Mouse (Mus musculus): ENCODE results near the gene Tlr6. TPM values are rescaled to one million over a fixed set of nuclear protein-coding genes. Genes with fewer than 3 reads are reported as not detected.

Tlr6 gene
- polyA plus RNA-seq, 1 experiment from 2014 or later: 0.23 TPM

DNA sequence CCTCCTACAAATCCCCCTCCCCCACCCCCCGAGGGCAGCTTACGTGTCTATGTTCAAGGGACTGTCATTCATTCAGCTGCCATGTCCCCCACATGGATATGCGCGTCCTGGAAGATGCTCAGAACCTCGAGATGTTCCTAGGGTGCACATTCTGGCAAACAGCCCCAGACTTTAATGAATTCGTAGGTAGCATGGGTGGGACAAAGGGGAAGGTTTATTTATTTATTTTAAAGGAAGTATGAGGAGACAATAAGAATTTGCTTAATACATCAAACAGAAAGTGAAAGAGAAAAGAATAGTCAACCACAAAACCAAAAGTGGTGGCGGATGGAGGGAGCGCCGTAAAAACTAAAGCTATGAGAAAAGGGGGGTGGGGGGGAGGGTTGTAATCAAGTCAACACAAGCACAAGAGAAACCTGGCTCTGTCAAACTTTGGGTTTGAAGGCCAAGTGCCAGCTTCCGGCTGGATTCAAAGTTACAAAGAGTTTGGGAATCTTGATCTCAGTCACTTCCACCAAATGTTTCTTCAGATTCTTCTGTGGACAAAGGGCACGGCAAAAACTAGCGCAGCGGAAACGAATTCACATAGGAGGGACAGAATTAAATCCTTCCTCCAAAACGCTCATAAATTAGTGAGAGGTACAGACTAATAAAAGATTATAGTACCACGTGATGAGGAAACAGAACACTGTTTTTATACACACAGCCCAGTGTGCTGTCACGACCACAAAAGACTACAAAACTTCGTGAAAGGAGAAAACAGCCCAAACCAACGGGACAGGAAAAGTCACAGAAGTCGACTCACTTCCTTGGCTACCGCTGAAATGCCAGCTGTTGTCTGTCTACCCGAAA, 680 bp downstream of the Tlr6 start:
- WGBS: 83% methylated on average over 22 of the region's 22 CpGs
- no peak for ATAC-seq
- H3K36me3 ChIP-seq (ENCODE audit: control insufficient read depth, insufficient read depth, low read length): no peaks in the 10 kb centered on the region

DNA sequence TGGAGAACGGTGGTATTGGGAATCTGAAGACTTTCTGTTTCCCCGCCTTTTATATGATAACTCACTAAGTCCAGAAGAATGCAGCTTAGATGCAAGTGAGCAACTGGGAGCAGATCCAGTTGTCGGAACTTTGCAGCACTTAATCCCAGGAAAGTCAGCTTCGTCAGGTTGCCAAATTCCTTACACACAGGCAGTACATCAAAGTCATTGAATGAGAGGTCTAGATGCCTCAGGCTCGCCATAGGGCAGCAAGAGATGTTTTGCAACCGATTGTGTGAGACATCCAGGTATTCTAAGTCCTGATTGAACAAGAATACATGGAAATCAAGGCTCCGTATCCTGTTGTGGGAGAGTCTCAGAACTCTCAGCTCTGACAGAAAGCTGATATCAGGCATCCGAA, 5.0 kb downstream of the Tlr6 start:
- no peaks in the 10 kb centered on the region for H3K9me3 ChIP-seq (replicated peaks; ENCODE audit: control insufficient read depth, low read length, poor library complexity, severe bottlenecking)
- 82% methylated on average over 8 of the region's 8 CpGs for WGBS
- no peaks in the 10 kb centered on the region for H3K27me3 ChIP-seq (ENCODE audit: control insufficient read depth, insufficient read depth, low read depth, low read length)
- H3K4me3 ChIP-seq (ENCODE audit: low read depth, low read length): no peak overlapping the region
- no peak overlapping the region for H3K9ac ChIP-seq (ENCODE audit: low read depth, low read length)
- no peak overlapping the region for H3K27ac ChIP-seq (ENCODE audit: low read length)
- no peak overlapping the region for H3K4me2 ChIP-seq (ENCODE audit: low read length)
- H3K36me3 ChIP-seq (ENCODE audit: control insufficient read depth, insufficient read depth, low read length): no peaks in the 10 kb centered on the region
- no peaks in the 10 kb centered on the region for H3K4me1 ChIP-seq (ENCODE audit: control insufficient read depth, insufficient read depth, low read length)
- ATAC-seq: no peak

More for the DNA sequence above, 680 bp downstream of the Tlr6 start:
- Histone ChIP-seq H3K4me2 (ENCODE audit: low read length) (no peak overlapping the region), H3K9me3 (replicated peaks; ENCODE audit: control insufficient read depth, low read length, poor library complexity, severe bottlenecking) (no peaks in the 10 kb centered on the region), H3K9ac (ENCODE audit: low read depth, low read length) (no peak overlapping the region), H3K27me3 (ENCODE audit: control insufficient read depth, insufficient read depth, low read depth, low read length) (no peaks in the 10 kb centered on the region), H3K27ac (ENCODE audit: low read length) (no peak overlapping the region), H3K4me3 (ENCODE audit: low read depth, low read length) (no peak overlapping the region), H3K4me1 (ENCODE audit: control insufficient read depth, insufficient read depth, low read length) (no peaks in the 10 kb centered on the region)

DNA sequence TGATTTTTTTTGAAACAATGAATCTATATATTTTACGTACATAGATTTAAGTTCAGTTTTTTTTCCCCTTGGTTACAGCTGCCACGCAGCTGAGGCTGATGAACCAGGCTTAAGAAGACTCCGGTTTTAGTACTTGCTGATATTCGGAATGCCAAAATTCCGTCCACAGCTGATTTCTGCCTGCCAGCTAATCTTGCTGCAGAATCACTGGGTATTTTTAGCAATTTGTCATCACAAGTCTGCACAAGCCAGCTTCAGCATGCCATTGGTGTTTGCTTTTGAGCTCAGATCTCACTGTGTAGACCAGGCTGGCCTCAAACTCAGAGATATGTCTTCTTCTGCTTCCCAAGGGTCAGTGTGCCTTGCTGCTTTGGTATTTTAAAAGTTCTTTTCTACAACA, 8.4 kb downstream of the Tlr6 start:
- H3K4me2 ChIP-seq (ENCODE audit: low read length): no peak overlapping the region
- WGBS: 86% methylated on average over 5 of the region's 5 CpGs
- no peak overlapping the region for H3K4me3 ChIP-seq (ENCODE audit: low read depth, low read length)
- H3K27me3 ChIP-seq (ENCODE audit: control insufficient read depth, insufficient read depth, low read depth, low read length): no peaks in the 10 kb centered on the region
- H3K4me1 ChIP-seq (ENCODE audit: control insufficient read depth, insufficient read depth, low read length): no peaks in the 10 kb centered on the region
- no peaks in the 10 kb centered on the region for H3K36me3 ChIP-seq (ENCODE audit: control insufficient read depth, insufficient read depth, low read length)
- H3K9ac ChIP-seq (ENCODE audit: low read depth, low read length): no peak overlapping the region
- H3K9me3 ChIP-seq (replicated peaks; ENCODE audit: control insufficient read depth, low read length, poor library complexity, severe bottlenecking): no peaks in the 10 kb centered on the region
- no peak overlapping the region for H3K27ac ChIP-seq (ENCODE audit: low read length)
- no peak for ATAC-seq

DNA sequence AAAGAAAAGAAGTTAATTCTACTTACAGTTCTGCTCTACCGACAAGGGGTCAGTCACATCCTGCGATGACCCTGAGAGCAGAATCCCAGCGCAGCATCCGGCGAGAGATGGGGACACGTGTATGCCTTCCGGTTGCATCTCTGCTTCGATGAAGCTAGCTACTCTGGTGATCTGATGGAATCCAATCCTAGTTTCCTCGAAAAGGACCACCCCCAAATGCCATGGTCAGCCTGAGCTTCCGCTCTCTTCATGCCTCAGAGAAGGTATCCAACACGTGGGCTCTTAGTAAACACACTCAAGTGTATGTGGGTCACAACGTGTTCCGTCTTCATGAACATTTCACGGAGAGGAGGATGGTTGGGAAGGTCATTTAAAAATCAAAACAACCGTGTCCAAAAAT, 27.1 kb downstream of the Tlr6 start:
- Histone ChIP-seq H3K27me3 (ENCODE audit: control insufficient read depth, insufficient read depth, low read depth, low read length) (no peaks in the 10 kb centered on the region), H3K9ac (ENCODE audit: low read depth, low read length) (no peak overlapping the region), H3K4me1 (ENCODE audit: control insufficient read depth, insufficient read depth, low read length) (no peaks in the 10 kb centered on the region), H3K9me3 (replicated peaks; ENCODE audit: control insufficient read depth, low read length, poor library complexity, severe bottlenecking) (no peaks in the 10 kb centered on the region), H3K4me3 (ENCODE audit: low read depth, low read length) (no peak overlapping the region), H3K36me3 (ENCODE audit: control insufficient read depth, insufficient read depth, low read length) (no peaks in the 10 kb centered on the region), H3K4me2 (ENCODE audit: low read length) (no peak overlapping the region), H3K27ac (ENCODE audit: low read length) (no peak overlapping the region)
- no peak for ATAC-seq
- WGBS: 92% methylated on average over 15 of the region's 15 CpGs

DNA sequence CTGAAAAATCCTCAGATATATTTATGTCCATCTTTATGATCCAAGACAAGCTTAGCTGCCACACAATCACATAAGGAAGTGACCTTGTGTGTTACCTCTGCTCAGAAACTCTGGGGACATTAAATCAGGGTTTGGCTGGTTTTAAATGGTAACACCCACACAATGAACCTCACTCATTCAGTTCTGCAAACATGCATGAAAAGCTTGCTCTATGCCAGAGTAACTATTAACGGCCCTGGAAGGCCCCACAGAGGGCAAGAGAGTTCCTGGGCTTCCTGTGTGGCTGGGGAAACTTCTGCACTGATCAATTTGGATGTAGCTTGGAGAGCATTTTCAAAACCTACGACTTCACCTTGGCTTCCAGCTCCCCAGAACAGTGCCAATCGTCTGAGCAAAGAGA, 27.7 kb downstream of the Tlr6 start:
- H3K36me3 ChIP-seq (ENCODE audit: control insufficient read depth, insufficient read depth, low read length): no peaks in the 10 kb centered on the region
- H3K9me3 ChIP-seq (replicated peaks; ENCODE audit: control insufficient read depth, low read length, poor library complexity, severe bottlenecking): no peaks in the 10 kb centered on the region
- H3K4me3 ChIP-seq (ENCODE audit: low read depth, low read length): no peak overlapping the region
- no peaks in the 10 kb centered on the region for H3K27me3 ChIP-seq (ENCODE audit: control insufficient read depth, insufficient read depth, low read depth, low read length)
- no peak overlapping the region for H3K27ac ChIP-seq (ENCODE audit: low read length)
- H3K4me1 ChIP-seq (ENCODE audit: control insufficient read depth, insufficient read depth, low read length): no peaks in the 10 kb centered on the region
- no peak for ATAC-seq
- H3K4me2 ChIP-seq (ENCODE audit: low read length): no peak overlapping the region
- WGBS: 67% methylated on average over 3 of the region's 3 CpGs
- no peak overlapping the region for H3K9ac ChIP-seq (ENCODE audit: low read depth, low read length)

DNA sequence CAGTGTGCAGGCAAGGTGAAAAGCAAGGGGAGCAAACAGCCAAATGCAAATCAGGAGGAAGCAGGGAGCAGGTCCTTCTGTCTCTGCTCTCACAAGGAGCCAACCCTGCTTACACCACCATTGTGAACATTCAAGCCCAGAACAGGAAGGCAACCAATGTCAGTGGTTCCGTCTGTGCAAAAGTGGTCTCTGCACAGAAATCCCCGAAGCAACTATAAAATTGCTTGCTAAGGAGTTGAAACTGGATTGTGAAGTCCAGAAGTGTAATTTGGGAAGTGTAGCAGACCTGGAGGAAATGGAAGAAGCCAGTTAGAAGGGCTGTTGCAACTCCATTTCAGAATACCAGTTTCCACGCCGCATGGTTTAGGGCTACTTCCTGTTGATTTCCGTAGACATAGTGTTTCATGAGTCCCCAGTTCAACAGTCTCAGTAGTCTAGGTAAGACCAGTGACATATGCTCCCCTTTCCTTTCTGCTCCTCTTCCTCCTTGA, 37.0 kb downstream of the Tlr6 start:
- Histone ChIP-seq H3K4me2 (ENCODE audit: low read length) (no peak overlapping the region), H3K27me3 (ENCODE audit: control insufficient read depth, insufficient read depth, low read depth, low read length) (no peaks in the 10 kb centered on the region), H3K4me3 (ENCODE audit: low read depth, low read length) (no peak overlapping the region), H3K9me3 (replicated peaks; ENCODE audit: control insufficient read depth, low read length, poor library complexity, severe bottlenecking) (no peaks in the 10 kb centered on the region), H3K4me1 (ENCODE audit: control insufficient read depth, insufficient read depth, low read length) (no peaks in the 10 kb centered on the region), H3K36me3 (ENCODE audit: control insufficient read depth, insufficient read depth, low read length) (no peaks in the 10 kb centered on the region), H3K9ac (ENCODE audit: low read depth, low read length) (no peak overlapping the region), H3K27ac (ENCODE audit: low read length) (no peak overlapping the region)
- ATAC-seq: no peak
- 91% methylated on average over 5 of the region's 5 CpGs for WGBS

DNA sequence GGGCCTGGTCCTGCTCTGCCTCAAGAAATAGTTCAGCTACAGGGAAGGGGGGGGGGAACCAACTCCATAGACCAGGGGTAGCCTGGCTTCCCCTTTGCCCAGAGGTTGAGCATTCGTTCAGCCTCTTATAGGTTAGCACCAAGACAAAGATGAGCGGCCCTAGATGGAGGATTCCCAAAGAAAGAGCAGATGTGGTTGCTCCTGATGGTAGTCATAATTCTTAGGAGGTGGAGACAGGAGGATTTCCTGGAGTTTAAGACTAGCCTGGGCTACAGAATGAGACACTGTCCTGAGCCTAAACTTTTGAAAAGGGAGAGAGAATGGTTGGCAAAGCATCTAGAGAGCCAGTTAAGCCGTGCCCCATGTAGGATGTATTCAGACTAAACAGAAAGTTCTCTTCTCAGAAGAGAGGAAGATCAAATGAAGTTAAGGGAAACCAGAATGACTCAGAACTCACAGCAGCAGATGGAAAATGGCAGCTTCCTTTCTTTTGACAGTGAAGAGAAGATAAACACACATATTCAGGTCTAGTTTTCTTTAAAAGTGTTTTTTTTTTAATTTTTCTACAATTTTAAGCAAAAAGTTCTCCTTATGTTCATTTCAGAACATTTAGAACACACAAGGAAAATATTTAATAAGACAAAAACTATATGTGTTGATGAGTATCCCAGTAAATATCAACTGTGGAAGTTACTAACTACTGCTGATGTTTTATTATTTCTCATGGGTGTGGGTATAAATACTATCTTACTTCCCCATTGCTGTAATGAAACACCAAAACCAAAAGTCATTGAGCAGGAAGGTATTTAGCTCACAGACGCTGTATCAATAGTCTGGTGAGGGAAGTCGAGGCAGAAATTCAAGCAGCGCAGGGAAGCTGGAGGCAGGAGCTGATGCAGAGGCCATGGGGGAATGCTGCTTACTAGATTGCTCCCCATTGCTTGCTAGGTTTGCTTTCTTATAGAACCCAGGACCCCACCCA, 41.0 kb downstream of the Tlr6 start:
- ATAC-seq: no peak
- WGBS: 92% methylated on average over 6 of the region's 6 CpGs

DNA sequence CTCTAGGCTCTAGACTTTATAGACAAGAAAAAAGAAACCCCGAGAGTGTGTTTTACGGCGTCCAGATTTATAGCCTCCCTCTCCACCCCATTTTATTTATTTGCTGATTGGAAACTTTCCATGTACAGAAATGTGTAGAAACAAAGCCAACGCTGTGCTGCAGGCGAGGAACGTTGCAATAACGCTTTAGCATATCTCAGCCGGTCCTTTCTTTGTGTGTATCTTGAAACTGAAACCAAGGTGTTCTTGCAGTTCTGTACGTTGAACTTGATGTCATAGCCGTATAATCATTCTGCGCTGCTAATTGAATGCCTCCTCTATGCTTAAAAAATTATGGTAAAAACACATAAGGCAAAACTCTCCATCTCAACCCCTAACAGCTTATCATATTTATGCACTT, 42.2 kb downstream of the Tlr6 start:
- Histone ChIP-seq H3K9ac (ENCODE audit: low read depth, low read length) (no peak overlapping the region), H3K4me3 (ENCODE audit: low read depth, low read length) (no peak overlapping the region), H3K36me3 (ENCODE audit: control insufficient read depth, insufficient read depth, low read length) (no peaks in the 10 kb centered on the region), H3K27me3 (ENCODE audit: control insufficient read depth, insufficient read depth, low read depth, low read length) (no peaks in the 10 kb centered on the region), H3K4me1 (ENCODE audit: control insufficient read depth, insufficient read depth, low read length) (no peaks in the 10 kb centered on the region), H3K27ac (ENCODE audit: low read length) (no peak overlapping the region), H3K9me3 (replicated peaks; ENCODE audit: control insufficient read depth, low read length, poor library complexity, severe bottlenecking) (peaks cover 2% of the 10 kb centered on the region; the same call in 1 of the 2 replicates), H3K4me2 (ENCODE audit: low read length) (no peak overlapping the region)
- no peak for ATAC-seq
- 96% methylated on average over 11 of the region's 11 CpGs for WGBS

More for the DNA sequence above, 41.0 kb downstream of the Tlr6 start:
- Histone ChIP-seq H3K36me3 (ENCODE audit: control insufficient read depth, insufficient read depth, low read length) (no peaks in the 10 kb centered on the region), H3K4me2 (ENCODE audit: low read length) (no peak overlapping the region), H3K4me3 (ENCODE audit: low read depth, low read length) (no peak overlapping the region), H3K9me3 (replicated peaks; ENCODE audit: control insufficient read depth, low read length, poor library complexity, severe bottlenecking) (peaks cover 2% of the 10 kb centered on the region; the same call in 1 of the 2 replicates), H3K9ac (ENCODE audit: low read depth, low read length) (no peak overlapping the region), H3K27ac (ENCODE audit: low read length) (no peak overlapping the region), H3K27me3 (ENCODE audit: control insufficient read depth, insufficient read depth, low read depth, low read length) (no peaks in the 10 kb centered on the region), H3K4me1 (ENCODE audit: control insufficient read depth, insufficient read depth, low read length) (no peaks in the 10 kb centered on the region)

All from midbrain, embryonic 16.5 days (tissue).